Mouse (Mus musculus) kidney, adult 18-20 months (tissue): ENCODE data around the gene Asb9.
A peak's percentile ranks its signal among the peaks of the same experiment; 100 is the strongest.

ENCODE experiments used
- DNase-seq: peaks from one replicate; pipeline ENCODE4 v3.0.0; 2021

Gene Asb9

DNA sequence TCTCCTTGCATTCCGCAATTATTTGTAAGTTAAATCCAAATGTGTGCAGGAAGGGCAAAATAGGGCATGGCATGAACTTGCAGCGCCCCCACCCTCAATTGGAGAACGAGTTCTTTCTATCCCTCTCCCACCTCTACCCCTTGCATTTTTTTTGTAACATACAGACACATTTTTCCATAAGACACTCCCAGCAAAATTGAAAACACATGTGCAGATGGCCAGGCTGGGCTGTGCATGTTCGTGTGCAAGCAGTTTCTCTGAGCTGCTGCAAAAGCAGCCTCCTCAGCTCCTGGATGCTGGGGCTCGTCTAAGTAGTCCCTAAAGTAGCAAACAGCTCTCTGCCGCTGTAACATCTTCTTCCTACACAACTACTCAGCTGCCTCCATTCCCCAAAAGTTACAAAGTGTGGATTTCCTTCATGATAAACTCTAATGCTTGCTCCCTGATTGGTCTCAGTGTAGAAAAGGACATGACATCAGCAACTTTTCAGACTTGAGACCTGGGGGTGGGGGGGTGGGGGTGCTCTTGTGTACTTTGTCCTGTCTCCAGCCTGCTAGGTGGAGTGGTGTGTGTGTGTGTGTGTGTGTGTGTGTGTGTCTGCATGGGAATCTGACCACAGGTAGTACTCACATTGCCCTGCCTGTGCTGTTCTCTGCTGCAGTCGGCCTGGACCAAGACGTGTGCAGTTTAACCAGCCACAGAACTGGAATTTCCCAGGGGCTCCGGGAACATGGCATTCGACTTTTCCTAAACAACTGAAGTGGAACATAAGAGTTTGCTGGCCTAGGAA, at the start of gene Asb9:
Gene Asb9, plus strand, starts transcription at position 619 of the 790 bp plus-strand sequence.
- DNase-seq = peak; percentile 28

DNA sequence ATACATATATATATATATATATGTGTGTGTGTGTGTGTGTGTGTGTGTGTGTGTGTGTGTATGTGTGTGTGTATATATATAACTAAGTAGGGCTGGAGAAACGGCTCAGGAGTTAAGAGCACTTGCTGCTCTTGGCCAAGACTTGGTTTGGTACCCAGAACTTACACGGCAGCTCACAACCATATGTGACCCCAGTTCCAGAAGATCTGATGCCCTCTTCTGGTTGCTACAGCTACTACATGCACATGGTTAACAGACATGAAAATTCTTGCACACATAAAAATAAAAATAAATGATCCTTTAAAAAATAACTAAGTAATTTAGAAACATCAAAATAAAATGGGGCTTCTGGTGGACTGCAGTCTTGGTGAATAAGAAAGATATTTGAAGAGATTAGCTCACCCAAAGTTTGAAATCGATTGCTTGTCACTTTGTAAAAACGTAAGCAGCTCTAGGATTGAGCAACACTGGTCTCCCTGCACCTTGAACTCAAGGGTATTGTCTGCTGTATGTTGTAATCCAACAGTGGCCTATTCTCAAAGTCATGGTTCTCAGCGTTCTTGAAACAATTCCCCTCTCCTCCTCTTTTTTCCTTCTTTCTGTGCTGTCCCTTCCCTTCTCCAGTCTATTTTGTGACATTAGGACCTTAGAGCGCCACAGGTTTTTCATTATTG, 46.8 kb upstream of the Asb9 start:
- no peak for DNase-seq

GRCm38 (mm10) chrX:164502258-164502657, 3.9 kb upstream of the Asb9 start:
- DNase-seq = no peak

- no peak for DNase-seq
Observed at GRCm38 (mm10) chrX:164507068-164507467, 941 bp downstream of the Asb9 start.

DNA sequence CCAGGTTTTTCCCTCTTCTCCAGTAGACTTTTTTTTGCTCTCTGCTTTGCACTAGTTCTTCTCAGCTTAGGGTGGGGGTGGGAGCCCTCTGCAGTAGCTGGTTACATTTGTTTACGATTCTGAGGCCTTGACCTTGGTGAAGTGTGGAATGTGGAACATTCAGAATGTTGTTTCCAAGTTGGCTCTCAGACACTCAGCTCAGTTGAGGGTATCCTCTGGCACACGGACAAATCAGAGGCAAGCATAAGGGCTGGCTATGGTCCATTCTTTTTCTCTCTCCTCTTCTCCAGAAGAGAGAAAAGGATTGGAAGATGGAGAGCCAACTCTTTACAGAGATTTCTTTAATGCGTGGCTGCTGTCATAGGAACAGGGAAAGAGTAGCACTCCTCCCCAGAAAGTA, 2.6 kb downstream of the Asb9 start:
- DNase-seq = no peak

DNA sequence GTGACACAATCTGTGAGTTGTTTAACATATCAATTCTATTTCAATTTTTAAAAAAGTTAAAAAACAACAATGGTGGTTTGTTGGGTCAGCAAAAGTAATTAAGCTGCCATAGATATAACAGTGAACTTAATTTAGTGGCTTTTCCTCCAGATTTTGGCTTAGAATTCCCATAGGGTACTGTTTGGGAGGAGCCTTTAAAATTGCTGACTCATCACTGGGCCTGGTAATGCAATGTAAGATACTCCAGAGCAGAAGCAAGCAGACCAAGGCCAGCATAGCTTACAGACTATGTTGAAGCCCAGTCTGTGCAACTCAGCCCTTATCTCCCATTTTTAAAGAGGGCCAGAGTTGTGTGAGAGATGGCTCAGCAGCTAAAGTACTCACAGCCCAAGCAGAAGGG, 16.0 kb downstream of the Asb9 start:
- DNase-seq = no peak

DNA sequence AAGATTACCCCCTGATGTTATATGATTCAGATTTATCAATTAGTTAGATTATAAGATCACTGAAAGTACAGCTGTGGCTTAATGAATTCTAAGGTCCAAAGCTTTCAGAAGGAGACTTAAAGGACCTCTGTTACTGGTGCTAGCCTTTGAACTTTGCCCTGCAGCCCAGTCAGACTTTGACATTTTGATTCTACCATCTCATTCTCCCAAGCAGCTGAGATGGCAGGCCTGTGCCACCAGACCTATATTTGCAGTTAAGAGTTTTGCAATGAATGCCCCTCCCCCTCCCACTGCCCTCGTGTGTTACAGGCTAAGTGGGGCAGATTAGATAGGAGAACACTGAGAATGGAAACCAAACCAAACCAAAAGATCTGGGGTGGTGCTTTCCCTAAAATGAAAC, 20.4 kb downstream of the Asb9 start:
- DNase-seq = no peak

DNA sequence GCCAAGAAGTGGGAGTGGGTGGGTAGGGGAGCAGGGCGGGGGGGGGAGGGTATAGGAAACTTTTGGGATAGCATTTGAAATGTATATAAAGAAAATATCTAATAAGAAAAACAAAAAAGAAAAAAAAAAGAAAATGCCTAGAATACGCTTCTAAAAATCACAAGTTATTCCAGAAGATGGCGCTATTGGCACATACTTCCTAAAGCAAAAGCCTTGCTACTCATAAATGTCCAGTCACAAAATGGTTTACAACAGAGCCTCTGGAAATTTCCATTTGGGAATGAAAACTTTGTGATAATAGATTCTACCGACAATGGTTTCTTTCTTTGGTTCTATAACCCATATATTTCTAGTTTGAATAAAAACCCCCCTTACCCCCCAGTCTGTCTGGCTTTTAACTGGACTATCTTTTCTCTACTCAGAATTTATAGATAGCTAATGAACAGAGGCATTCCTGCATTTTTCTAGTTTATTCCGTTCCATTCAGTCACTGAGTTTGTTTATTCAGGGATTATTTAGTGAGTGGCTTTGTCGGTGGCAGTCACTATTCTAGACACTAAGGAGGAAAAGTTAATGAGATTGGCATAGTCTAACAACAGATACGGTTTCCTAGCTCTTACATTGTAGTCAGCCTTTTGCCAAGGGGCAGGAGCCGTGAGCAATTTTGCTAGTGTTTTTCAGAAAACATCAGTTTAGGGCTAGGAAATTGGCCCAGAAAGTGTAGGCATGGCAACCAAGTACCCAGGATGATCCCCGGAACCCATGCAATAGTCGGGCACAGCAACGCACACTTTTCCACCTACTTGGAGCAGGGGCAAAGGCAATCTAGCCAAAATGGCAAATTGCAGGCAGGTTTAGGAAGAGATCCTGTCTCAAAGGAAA, 35.5 kb downstream of the Asb9 start:
- DNase-seq = no peak

DNA sequence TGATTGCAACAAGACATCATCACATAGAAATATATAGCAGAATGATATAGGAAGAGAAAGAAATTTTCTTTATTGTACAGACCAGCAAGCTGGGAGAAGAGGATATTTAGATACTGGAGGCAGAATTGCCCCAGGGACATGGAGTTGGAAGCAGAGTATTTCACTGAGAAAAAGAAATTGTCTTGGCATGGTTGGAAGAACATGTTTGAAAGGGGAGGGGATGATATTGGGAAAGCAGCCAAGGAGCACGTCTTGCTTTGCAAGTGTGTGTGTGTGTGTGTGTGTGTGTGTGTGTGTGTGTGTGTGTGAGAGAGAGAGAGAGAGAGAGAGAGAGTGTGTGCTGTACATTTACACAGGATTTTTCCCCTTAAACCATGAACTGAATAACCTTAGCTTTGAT, 64.1 kb downstream of the Asb9 start:
- DNase-seq = no peak

DNA sequence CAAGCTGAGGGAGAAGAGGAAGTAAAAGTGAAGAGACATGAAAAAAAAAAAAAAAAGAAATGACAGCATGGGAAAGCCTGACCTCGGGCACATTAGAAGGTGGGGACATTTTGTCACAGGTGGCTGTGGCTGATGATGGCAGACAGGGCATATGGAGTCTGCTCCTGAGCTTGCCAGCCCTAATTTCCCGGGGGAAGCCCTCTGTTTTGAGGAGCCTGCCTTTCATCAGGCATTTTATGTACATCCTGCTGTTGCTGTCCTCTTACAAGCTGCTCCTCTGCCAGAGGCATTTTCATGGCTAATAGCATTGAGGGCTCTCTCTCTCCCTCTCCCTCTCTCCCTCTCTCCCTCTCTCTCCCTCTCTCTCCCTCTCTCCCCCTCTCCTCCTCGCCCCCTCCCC, 70.8 kb downstream of the Asb9 start:
- DNase-seq = no peak
